Mouse (Mus musculus) frontal cortex, postnatal 25 days (tissue): ENCODE results near the gene Ccl24.
A peak's percentile ranks its signal among the peaks of the same experiment; 100 is the strongest.

Source experiments
- DNase-seq, 2 experiments: peaks; one replicate each; pipeline ENCODE4 v3.0.0; 2022; ENCODE audit warnings: low spot score in 2 of 2

Gene Ccl24

DNA sequence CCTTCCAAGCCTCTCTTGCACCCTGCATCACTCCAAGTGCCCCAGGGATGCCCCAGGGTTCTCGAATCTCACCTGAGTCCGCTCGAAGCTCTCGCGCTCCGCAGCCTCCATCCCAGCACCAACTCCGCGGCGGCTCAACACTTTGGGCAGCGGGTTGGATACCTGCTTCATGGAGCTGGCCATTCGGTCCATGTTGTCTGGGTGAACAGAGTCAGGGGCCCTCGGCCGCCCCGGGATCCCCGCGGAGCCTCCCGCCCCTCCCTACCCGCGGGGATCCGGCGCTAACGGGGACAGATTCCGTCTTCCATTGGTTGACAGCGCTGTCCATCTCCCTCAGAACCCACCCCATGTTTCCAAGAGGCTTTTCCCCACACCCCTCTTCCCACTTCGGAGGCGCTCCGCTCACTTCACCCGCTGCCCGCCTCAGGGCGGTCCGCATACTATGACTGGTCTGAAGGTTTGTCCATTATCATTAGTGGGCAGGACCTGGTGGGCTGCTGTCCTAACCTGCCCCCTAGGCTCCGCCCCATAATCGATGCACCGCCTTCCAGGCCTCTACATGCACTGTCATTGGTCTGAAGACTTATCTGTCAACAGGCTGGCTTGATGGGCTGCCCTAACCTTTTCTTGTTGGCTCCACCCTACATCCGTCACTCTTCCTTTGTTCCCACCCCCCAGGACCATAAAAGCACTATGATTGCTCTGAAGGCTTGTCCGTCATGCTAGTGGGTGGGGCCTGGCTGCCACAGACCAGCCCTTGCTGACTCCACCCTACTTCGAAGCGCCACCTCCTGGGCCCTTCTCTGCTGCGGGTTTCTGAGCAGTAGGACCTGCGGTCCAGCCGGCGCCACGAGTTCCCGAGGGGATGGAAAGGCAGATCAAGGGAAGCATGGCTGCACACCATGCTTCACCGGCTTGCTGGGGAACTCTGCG lies 27.7 kb downstream of the Ccl24 start, which contains the start of gene Hip1:
Hip1 (minus strand) TSS at position 256 of the 933 bp plus-strand sequence.
- peak; percentile 100 for DNase-seq

DNA sequence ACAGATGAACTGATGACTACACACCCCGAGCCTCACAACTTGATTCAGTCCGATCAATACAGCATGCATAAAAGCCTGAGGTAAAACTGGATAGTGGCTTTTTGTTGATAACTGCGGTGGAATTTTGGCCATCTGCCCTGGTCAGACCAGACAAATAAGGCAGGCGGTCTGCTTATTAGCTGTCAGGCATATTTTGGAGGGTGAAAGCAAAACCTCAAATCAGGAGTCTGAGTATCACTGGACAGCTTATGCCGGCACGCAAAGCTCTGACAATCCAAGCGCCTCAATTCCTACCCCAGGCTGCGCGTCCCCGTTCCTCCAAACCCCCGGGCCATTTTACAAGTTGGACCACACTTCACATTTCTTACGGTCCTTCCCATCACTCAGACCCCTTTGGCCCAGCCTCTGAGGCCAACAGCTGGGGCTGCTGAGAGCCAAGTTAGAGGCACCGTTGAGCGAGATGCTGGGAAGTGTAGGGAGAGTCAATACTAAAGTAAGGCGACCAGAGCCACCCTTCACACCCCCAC lies 28.8 kb downstream of the Ccl24 start:
- DNase-seq, result no peak

DNA sequence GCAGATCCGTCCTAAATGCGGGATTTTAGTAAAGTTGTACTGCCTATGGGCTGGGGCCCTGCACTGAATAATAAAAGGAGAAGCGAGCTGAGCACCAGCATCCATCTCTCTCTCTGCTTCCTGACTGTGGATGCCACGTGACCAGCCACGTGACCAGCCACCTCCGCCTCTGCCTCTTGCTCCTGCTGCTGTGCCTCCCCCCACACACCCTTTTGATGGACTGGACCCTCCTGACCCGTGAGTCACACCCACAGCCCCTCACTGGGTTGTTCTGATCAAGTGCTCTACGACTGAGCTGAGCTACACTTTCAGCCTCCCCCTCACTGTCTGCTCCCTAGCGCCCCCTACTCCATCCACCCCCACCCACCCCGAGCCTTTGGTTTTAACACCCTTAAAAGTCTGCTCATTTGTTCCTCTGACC lies 35.0 kb downstream of the Ccl24 start:
- no peak for DNase-seq

- DNase-seq, result no peak
Observed at GRCm38 (mm10) chr5:135537326-135537725, 35.5 kb downstream of the Ccl24 start.

DNA sequence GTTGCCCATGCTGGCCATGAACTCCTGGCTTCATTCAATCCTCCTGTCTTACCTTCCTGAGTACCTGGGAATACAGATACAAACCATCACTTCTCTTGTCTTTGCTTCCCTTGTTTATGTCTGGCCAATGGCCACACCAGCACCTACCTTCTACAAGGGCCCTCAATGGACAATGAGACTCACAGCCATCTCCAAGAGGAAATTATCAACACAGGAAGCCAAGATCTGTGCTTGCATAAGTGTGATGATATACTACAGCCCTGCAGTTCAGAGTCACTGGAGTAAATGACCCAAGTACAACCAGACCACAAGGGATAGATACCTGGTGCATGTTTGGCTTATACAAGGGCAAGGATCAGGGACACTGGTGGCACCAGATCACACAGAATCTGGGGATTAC lies 37.0 kb downstream of the Ccl24 start:
- DNase-seq, result no peak

- no peak for DNase-seq
Observed at GRCm38 (mm10) chr5:135533431-135533830, 39.4 kb downstream of the Ccl24 start.

- no peak for DNase-seq
Observed at GRCm38 (mm10) chr5:135531306-135531845, 41.5 kb downstream of the Ccl24 start.

DNA sequence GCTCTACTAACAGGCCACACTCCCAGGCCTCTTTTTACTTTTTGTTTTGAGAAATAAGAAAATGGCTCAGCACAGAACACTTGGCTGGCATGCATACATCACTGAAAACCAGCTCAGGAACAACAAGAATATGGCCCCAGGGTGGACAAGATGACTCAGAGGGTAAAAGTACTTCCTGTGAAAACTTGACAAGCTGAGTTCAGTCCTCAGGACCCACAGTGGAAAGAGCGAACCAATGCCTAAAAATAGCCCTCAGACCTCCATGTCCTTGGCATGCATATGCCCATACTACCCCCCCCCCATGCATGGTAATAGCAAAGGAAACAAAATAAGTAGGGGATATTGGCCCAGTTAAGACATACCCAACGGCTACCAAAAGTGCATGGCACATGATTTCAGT lies 42.9 kb downstream of the Ccl24 start:
- DNase-seq, result no peak

GRCm38 (mm10) chr5:135529310-135529709 lies 43.5 kb downstream of the Ccl24 start:
- no peak for DNase-seq

DNA sequence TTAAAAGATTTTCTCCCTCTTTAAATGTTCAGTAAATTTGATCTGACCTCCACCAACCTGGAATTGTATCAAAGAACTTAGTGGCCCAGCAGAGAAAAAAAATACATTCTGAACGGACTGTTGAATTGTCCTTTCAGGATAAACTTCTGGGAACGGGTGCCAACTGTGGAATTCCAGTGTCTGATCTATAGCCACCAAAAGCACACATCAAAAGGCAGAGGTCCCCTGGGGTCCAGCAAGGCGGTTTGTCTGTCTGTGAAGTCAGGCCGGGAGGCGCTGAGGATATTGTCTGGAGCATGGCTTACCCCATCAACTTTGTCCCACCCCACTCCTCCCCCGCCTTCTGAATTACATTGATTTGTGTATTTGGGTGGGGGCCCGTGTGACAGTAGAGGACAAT lies 44.9 kb downstream of the Ccl24 start:
- DNase-seq, result no peak

- DNase-seq, result no peak
Observed at GRCm38 (mm10) chr5:135524660-135525560, 47.9 kb downstream of the Ccl24 start.

- no peak for DNase-seq
Observed at GRCm38 (mm10) chr5:135524087-135524486, 48.8 kb downstream of the Ccl24 start.

- no peak for DNase-seq
Observed at GRCm38 (mm10) chr5:135522111-135522722, 50.6 kb downstream of the Ccl24 start.
